Mouse (Mus musculus): ENCODE results near the gene Snx21.

Snx21 gene

DNA sequence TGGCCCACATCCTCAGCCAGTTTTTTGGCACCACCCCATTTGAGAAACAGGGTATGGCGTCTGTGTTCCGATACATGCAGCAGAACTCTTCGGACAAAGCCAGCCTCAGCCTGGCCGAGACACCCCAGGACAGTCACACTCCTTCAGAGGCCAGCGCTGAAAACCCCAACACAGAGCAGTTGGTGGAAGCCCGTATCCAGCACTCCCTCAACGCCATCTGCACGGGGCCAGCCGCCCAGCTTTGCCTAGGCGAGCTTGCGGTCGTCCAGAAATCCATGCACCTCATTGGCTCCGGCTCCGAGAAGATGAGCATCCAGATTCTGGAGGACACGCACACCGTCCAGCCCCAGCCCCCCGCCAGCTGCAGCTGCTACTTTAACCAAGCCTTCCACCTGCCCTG is 39.9 kb downstream of the Snx21 start:
- in situ Hi-C loops (cut with MboI), result no loop called here

DNA sequence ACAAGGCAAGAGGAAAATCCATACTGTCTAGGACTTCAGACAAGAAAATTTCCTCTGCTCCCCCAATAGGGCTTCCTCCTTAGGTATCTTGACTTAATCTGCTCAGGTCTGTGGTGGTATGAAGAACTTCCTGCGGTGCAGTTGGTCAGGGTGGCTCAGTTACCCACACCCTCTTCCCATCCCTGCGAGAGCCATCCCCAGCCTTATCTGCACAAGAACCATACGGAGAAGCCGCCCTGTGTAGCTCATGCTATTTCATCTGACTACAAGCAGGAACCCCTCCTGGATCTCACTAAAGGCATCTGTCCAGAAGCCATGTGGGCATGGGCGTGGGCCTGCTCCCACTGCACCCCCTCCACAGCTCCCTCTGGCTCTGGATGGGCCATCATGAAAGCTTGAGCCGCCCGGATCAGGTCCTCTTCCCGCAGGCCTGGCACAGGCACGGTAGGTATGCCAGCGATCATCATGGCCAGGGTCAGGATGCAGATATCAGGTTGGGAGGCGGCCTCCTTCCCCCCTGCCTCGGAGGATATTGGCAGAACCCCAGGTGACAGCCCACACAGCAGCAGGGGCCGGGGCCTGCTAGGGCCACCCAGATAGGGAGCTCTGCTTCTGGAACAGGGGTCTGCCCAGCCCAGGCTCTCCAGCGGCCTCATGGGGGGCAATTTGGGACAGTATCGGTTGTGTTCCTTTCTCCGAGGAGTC is 41.7 kb downstream of the Snx21 start:
- in situ Hi-C loops (cut with MboI), result no loop called here

DNA sequence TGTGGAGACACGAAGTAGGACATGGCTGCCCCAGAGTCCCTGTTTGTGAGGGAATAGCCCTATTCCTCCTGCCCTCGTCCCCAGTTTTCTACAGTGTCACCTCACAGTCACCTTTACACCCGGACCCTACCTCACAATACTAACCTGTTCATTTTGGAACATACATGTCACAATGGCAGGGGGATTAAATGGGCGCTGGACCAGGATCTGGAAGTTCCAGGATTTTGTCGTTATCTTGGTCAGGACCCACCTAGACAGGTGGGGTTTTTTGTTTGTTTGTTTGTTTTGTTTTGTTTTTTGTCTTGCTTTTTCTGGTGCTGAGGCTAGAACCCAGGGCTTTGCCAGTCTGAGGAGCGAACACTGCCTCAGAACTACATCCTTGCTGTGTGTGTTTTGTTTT is 42.8 kb downstream of the Snx21 start, which contains the start of gene Spata25:
Gene Spata25, minus strand, starts transcription at position 101 of the 400 bp plus-strand sequence.
- in situ Hi-C loops (cut with MboI), result no loop called here

- in situ Hi-C loops (cut with MboI), result no loop called here
These were observed 43.5 kb downstream of the Snx21 start for GRCm38 (mm10) chr2:164829090-164829489.

DNA sequence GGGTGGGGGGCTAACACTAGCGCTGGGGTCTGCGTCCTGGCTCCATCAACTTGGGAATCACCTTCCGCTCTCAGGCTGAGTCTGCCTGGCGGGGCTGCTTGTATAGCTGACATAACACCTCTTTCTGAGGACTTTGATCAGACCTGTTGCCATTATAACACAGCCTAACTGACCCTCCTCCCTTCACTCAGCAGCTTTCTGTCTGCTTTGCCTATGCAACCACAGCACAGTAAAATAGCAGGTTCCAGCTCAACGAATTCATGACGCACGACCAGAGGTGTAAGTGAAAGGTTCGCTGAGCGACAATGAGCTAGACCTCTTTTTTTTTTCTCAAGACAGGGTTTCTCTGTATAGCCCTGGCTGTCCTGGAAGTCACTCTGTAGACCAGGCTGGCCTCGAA is 45.4 kb downstream of the Snx21 start:
- in situ Hi-C loops (cut with MboI), result loop anchor here (5.0 kb wide), 1 partner anchor 46 kb away; the partner anchor contains the start of gene Pcif1

DNA sequence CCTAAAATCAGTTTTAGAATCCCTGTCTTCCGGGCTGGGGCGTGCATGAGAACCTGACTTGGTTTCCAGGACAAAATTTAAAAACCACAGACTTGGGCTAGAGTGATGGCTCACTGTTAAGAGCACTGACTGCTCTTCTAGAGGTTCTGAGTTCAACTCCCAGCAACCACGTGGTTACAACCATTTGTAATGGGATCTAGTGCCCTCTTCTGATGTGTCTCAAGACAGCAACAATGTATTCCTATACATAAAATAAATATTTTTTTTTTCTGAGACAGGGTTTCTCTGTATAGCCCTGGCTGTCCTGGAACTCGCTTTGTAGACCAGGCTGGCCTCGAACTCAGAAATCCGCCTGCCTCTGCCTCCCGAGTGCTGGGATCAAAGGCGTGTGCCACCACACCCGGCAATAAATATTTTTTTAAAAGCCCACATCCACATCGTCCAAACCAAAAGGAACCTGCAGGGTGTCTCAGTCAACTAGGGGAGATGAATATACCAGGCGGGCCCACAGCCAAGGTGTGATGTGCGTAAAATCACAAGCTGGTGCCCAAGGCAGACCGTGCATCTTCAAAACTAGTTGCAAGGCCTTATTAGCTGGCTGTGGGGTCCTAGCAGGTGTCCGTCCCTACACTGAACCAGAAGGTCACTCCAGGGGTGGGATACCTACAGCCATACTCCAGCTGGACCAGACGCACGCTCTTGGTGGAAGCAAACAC is 46.6 kb downstream of the Snx21 start:
- in situ Hi-C loops (cut with MboI), result loop anchor here (5.0 kb wide), 1 partner anchor 45 kb away; the partner anchor contains the start of gene Pcif1

- in situ Hi-C loops (cut with MboI), result loop anchor here (5.0 kb wide), 1 partner anchor 44 kb away; the partner anchor contains the start of gene Pcif1
These were observed 47.2 kb downstream of the Snx21 start, which contains the start of gene Ctsa for GRCm38 (mm10) chr2:164832748-164833301. Ctsa (plus strand) TSS chr2:164832873.

GRCm38 (mm10) chr2:164833314-164833959 is 47.8 kb downstream of the Snx21 start, which contains the start of gene Neurl2:
Neurl2 (minus strand) TSS chr2:164833456.
- in situ Hi-C loops (cut with MboI), result loop anchor here (5.0 kb wide), 1 partner anchor 44 kb away; the partner anchor contains the start of gene Pcif1

- in situ Hi-C loops (cut with MboI), result loop anchor here (5.0 kb wide), 1 partner anchor 43 kb away; the partner anchor contains the start of gene Pcif1
These were observed 48.9 kb downstream of the Snx21 start for GRCm38 (mm10) chr2:164834531-164834930.

- in situ Hi-C loops (cut with MboI), result no loop called here
These were observed 49.5 kb downstream of the Snx21 start for GRCm38 (mm10) chr2:164835164-164835563.
